Mouse (Mus musculus) olfactory bulb, adult 2 months (tissue): ENCODE results near the gene Slc35f6.

Source experiments
- CTCF ChIP-seq: fragments of 200-500 bp; IDR thresholded peaks from 2 replicates; pipeline ENCODE4 v1.5.1; 2012; ENCODE audit warnings: low read depth, mild to moderate bottlenecking, low read length, moderate library complexity; ENCODE audit not compliant: insufficient read depth
- POLR2A ChIP-seq: fragments of 200-500 bp; IDR thresholded peaks from 2 replicates; pipeline ENCODE4 v1.6.1; 2012; ENCODE audit warnings: mild to moderate bottlenecking, low read depth, low read length, moderate library complexity; ENCODE audit not compliant: insufficient read depth

- TF ChIP-seq CTCF (no peak), POLR2A (no peak)
These were observed 42.1 kb upstream of the Slc35f6 start for GRCm38 (mm10) chr5:30605649-30606048.
